Mouse (Mus musculus) monocyte, adult 2 months (primary cell): Measurements from ENCODE around the gene D930048N14Rik.
A peak's percentile ranks its signal among the peaks of the same experiment; 100 is the strongest.
"Not testable (repeated sequence)": the region's sequence is repeated elsewhere in the genome, so short reads cannot be mapped to it uniquely, and the experiment has no call there.

Experiments
- DNase-seq, 2 experiments: peaks; one replicate each; pipeline ENCODE4 v3.0.0; 2022; ENCODE audit warnings: low spot score in 2 of 2, low read depth in 1 of 2

D930048N14Rik gene

DNA sequence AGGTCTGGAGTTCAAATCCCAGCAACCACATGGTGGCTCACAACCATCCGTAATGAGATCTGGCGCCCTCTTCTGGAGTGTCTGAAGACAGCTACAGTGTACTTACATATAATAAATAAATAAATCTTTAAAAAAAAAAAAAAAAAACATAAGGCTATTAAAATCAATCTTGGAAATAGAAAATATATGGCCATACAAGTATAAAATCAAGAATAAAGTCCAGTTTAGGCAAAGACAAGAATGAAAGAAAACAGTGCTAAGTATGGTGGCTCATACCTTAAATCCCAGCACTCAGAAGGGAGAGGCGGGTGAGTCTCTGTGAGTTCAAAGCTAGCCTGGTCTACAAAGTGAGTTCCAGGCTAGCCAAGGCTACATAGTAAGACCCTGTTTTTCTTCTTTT is 39.8 kb downstream of the D930048N14Rik start:
- not testable (repeated sequence) for DNase-seq

DNA sequence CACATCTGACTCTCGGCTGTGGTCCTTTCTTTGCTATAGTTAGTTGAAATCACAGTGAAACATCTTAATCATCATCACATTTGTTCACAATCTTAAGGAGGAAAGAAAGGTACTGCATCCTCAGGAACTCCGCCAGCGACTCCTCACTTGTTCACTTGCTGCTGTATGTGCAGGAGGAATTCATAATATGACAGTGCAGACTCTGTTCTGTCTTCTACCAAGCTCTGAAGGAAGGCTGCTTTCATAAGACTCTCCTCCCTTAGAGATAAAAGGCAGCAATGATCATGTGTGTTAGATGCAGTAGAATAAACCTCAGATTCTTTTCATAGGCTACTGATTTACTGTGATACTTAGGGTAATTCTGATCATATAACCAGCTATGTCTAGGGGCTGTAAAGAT is 44.2 kb downstream of the D930048N14Rik start:
- DNase-seq = no peak

DNA sequence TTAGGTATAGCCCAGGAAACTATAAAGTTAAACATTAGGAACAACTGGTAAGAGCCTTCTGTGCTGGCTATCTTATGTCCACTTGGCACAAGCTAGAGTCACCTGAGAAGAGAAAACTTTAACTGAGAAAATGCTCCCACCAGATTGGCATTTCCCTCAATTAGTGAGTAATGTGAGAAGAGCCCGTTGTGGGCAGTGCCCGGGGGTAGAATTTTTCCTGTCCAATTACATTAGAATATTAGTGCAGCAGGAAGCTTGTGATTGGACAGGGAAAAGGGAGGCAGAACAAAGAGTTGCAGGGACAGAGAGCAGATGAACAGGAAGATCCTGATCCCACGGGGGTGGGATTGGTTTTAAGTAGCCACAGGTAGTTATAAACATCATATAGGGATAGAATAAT is 52.1 kb downstream of the D930048N14Rik start:
- no peak for DNase-seq

DNA sequence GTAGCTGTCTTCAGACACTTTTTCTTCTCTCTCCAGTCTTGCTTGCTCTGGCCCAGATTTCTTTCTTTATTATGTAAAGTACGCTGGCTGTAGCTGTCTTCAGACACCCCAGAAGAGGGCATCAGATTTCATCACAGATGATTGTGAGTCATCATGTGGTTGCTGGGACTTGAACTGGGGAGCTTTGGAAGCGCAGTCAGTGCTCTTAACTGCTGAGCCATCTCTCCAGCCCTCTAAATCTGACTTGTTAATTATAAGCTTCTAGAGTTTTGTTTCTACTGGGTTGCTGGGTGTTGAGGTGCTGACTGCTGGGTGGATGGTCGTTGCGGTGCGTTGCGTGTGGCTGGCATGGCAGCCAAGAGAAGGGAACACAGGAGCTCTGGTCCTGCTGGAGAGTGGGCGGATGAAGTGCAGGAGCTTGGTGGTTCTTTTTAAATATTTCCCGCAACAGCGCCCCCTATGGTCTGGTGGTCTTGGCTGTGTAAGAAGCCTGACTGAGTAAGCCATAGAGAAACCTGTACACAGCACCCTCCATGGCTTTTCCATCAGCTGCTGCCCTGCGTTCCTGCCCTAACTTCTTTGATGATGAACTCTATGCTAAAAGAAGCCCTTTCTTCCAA is 52.7 kb downstream of the D930048N14Rik start:
- peak in 1 of 2 experiments; percentile 6 for DNase-seq

DNA sequence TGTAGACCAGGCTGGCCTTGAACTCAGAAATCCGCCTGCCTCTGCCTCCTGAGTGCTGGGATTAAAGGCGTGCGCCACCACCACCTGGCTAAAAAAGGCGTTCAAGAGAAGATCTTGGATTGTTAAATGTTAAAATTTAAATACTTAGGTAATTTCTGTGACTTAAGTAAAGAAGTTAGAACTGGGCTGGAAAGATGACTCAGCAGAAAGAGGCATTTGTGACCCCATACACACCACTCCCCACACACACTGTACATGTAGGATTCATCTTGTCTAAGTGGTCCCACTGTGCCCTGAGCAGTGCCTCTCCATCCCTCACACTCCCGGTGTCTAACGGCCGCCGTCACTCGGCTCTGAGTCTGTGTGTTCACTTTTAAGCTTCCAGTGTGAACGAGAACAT is 55.7 kb downstream of the D930048N14Rik start:
- no peak for DNase-seq

DNA sequence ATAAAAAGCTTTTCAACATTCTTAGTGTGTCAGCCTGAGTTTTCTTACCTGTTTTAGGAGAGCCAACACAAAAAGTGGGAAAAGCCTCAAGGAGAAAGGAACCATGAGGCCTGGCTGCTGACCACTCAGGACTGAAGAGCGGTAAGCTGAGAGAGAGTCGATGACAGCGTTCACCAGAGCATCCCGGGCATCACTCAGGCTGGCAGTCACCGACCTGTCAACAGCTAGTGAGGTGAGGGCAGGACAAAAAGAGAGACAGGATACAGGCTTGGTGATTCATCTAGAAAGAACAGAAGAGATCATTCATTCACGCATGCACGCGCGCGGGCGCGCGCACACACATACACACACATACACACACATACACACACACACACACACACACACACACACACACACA is 56.3 kb downstream of the D930048N14Rik start:
- no peak for DNase-seq
